Mouse (Mus musculus): Measurements from ENCODE around the gene Ndst4. TPM values are rescaled to one million over a fixed set of nuclear protein-coding genes. Genes with fewer than 3 reads are reported as not detected.

Ndst4 gene
- polyA plus RNA-seq, 1 experiment from 2014 or later, result 6.8 TPM

DNA sequence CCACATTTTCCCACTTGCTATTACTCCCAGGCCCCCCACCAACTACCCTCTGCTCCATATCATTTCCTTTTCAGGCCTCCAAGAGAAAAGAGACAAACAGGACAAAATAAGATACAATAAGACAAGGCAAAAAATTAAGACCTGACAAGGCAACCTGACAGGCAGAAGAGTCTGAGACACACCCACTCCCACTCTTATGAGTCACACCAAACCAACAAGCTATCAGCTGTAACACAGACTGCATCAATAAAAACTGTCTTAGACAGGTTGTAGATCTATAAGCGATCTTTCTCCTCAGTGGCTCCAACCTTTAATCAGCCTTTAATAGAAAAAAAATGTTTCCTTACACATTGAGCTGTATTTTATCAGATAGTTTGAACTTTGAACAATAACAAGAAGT is 280.7 kb downstream of the Ndst4 start:
- H3K4me1 ChIP-seq (ENCODE audit: control insufficient read depth, insufficient read depth, low read length), result no peaks in the 10 kb centered on the region
- H3K9ac ChIP-seq (replicated peaks; ENCODE audit: low read length), result no peak overlapping the region
- H3K27ac ChIP-seq (replicated peaks; ENCODE audit: low read depth, low read length), result no peak overlapping the region
- no peaks in the 10 kb centered on the region for H3K9me3 ChIP-seq (ENCODE audit: control insufficient read depth, low read length)
- no peak overlapping the region for H3K4me3 ChIP-seq (replicated peaks; ENCODE audit: low read depth, low read length)
- H3K4me2 ChIP-seq (ENCODE audit: low read length), result no peak overlapping the region
- DNase-seq (no peak), ATAC-seq (ENCODE audit: low FRiP score, low TSS enrichment) (no peak)
- 89% methylated on average over 1 of the region's 1 CpGs for WGBS
- no peaks in the 10 kb centered on the region for H3K27me3 ChIP-seq (ENCODE audit: control insufficient read depth, insufficient read depth, low read length)
- H3K36me3 ChIP-seq (ENCODE audit: control insufficient read depth, insufficient read depth, low read length), result no peaks in the 10 kb centered on the region

DNA sequence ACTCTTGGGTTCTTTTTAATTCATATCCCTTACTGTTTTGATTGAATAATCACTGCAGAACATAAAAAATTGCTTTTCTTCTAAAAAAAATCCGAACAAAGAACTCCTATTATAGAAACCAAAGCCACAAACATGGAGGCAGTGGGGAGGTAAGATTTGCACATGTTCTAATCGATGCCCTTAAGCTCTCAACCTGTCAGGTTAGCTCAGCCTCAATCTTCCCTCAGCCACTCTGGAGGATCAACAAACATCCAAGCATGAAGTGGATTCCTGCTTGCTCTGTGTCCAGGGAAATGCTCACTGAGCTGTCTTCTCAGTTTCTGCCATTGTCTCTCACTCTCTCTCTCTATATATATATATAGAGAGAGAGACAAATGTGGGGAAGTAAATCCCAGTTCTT is 283.7 kb downstream of the Ndst4 start:
- Histone ChIP-seq H3K4me1 (ENCODE audit: control insufficient read depth, insufficient read depth, low read length) (no peaks in the 10 kb centered on the region), H3K9ac (replicated peaks; ENCODE audit: low read length) (no peak overlapping the region), H3K36me3 (ENCODE audit: control insufficient read depth, insufficient read depth, low read length) (no peaks in the 10 kb centered on the region), H3K9me3 (ENCODE audit: control insufficient read depth, low read length) (no peaks in the 10 kb centered on the region), H3K27ac (replicated peaks; ENCODE audit: low read depth, low read length) (no peak overlapping the region), H3K4me2 (ENCODE audit: low read length) (no peak overlapping the region), H3K4me3 (replicated peaks; ENCODE audit: low read depth, low read length) (no peak overlapping the region), H3K27me3 (ENCODE audit: control insufficient read depth, insufficient read depth, low read length) (no peaks in the 10 kb centered on the region)
- 62% methylated on average over 2 of the region's 2 CpGs for WGBS
- ATAC-seq (ENCODE audit: low FRiP score, low TSS enrichment) (no peak), DNase-seq (no peak)

DNA sequence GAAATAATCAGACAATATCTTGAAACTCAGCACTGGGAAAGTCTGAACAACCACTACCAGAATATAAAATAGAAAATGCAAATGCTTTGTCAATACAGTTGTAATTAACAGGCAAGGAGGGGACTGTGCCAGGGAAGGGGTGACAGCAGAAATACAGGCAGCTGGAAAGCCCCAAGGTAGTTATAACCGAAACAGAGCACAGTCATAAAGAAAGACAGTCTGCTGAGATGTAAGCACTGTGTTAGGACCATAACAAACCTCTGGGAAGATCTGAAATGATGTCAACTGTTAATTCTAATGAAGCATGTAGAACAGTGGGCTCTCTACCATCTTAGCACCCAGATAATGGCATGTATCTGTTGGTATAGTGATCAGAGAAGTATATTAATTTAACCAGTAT is 287.1 kb downstream of the Ndst4 start:
- H3K27me3 ChIP-seq (ENCODE audit: control insufficient read depth, insufficient read depth, low read length), result no peaks in the 10 kb centered on the region
- 77% methylated on average over 1 of the region's 1 CpGs for WGBS
- H3K4me3 ChIP-seq (replicated peaks; ENCODE audit: low read depth, low read length), result no peak overlapping the region
- no peak overlapping the region for H3K27ac ChIP-seq (replicated peaks; ENCODE audit: low read depth, low read length)
- H3K4me2 ChIP-seq (ENCODE audit: low read length), result no peak overlapping the region
- no peaks in the 10 kb centered on the region for H3K9me3 ChIP-seq (ENCODE audit: control insufficient read depth, low read length)
- H3K9ac ChIP-seq (replicated peaks; ENCODE audit: low read length), result no peak overlapping the region
- ATAC-seq (ENCODE audit: low FRiP score, low TSS enrichment), result no peak
- H3K36me3 ChIP-seq (ENCODE audit: control insufficient read depth, insufficient read depth, low read length), result no peaks in the 10 kb centered on the region
- H3K4me1 ChIP-seq (ENCODE audit: control insufficient read depth, insufficient read depth, low read length), result no peaks in the 10 kb centered on the region
- no peak for DNase-seq

DNA sequence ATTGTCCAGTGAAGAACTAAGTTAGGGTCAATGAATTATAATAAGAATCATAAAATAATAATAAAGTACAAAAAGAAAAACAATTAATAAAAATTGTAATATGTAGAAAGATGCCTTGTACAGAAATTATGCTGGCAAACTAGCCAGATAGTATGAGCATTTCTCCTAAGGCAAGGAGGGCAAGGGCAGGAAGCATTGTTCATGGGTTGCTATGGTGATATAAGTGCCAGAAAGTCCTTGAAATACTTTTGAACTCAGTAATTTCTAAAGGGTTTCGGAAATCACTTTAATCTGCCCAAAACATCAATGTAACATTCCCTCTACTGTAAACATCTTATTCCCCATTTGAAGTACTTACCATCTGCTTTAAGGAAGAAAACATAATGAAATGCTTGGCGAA is 319.1 kb downstream of the Ndst4 start:
- Histone ChIP-seq H3K36me3 (ENCODE audit: control insufficient read depth, insufficient read depth, low read length) (no peaks in the 10 kb centered on the region), H3K4me1 (ENCODE audit: control insufficient read depth, insufficient read depth, low read length) (no peaks in the 10 kb centered on the region), H3K4me3 (replicated peaks; ENCODE audit: low read depth, low read length) (no peak overlapping the region), H3K27ac (replicated peaks; ENCODE audit: low read depth, low read length) (no peak overlapping the region), H3K9ac (replicated peaks; ENCODE audit: low read length) (no peak overlapping the region), H3K4me2 (ENCODE audit: low read length) (no peak overlapping the region), H3K27me3 (ENCODE audit: control insufficient read depth, insufficient read depth, low read length) (no peaks in the 10 kb centered on the region), H3K9me3 (ENCODE audit: control insufficient read depth, low read length) (no peaks in the 10 kb centered on the region)
- 66% methylated on average over 2 of the region's 2 CpGs for WGBS
- ATAC-seq (ENCODE audit: low FRiP score, low TSS enrichment) (no peak), DNase-seq (no peak)

DNA sequence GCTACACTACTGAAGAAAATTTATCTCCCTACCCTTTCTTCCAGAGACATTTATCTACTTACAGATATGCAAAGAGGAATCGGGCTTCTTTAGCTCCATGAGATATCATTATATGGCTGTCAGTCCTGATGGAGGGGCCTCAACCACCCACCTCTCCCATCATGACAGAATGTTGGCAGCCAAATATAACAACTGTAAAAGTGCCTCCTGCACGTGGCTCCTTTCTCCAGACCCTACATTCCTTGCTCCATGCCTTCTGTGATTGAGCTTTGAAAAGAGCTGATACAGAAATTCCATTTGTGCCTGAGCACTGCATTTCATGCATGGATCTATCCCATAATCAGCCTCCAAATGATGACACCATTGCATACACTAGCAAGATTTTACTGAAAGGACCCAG is 331.1 kb downstream of the Ndst4 start:
- H3K4me1 ChIP-seq (ENCODE audit: control insufficient read depth, insufficient read depth, low read length), result no peaks in the 10 kb centered on the region
- no peaks in the 10 kb centered on the region for H3K9me3 ChIP-seq (ENCODE audit: control insufficient read depth, low read length)
- WGBS, result 79% methylated on average over 2 of the region's 2 CpGs
- DNase-seq, result no peak
- H3K27me3 ChIP-seq (ENCODE audit: control insufficient read depth, insufficient read depth, low read length), result no peaks in the 10 kb centered on the region
- no peak for ATAC-seq (ENCODE audit: low FRiP score, low TSS enrichment)
- no peak overlapping the region for H3K27ac ChIP-seq (replicated peaks; ENCODE audit: low read depth, low read length)
- no peak overlapping the region for H3K9ac ChIP-seq (replicated peaks; ENCODE audit: low read length)
- H3K36me3 ChIP-seq (ENCODE audit: control insufficient read depth, insufficient read depth, low read length), result no peaks in the 10 kb centered on the region
- H3K4me3 ChIP-seq (replicated peaks; ENCODE audit: low read depth, low read length), result no peak overlapping the region
- H3K4me2 ChIP-seq (ENCODE audit: low read length), result no peak overlapping the region

DNA sequence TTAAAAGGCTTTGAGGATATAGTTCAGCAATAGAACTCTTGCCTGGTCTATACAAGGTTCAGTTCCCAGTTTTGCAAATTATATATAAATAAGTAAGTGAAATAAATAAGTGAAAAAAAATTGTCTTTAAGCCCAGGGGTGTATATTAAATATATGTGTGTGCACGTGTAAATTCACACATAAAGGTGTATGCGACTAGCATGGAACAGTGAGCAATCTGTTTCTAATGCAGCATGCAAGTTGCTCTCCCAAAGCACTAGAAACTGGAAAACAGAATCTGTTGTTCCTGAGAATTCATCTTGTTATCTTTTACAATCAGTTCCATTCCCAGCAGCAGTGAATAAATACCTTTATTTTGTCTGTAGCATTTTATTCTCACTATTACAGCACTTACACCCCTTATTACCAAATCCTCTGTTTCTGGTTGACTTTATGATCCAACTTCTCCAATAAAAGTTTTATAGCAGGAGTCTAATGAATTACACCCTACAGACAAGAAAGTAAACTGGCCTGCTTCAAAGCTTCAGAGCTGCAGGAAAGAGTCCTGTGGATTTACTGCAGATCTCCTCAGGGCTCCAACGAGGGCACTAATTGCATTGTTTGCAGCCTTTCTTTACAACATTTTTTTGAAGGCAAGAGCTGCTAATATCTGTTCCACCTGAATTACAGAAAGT is 340.7 kb downstream of the Ndst4 start:
- Histone ChIP-seq H3K27ac (replicated peaks; ENCODE audit: low read depth, low read length) (no peak overlapping the region), H3K9ac (replicated peaks; ENCODE audit: low read length) (no peak overlapping the region), H3K9me3 (ENCODE audit: control insufficient read depth, low read length) (no peaks in the 10 kb centered on the region), H3K27me3 (ENCODE audit: control insufficient read depth, insufficient read depth, low read length) (no peaks in the 10 kb centered on the region), H3K36me3 (ENCODE audit: control insufficient read depth, insufficient read depth, low read length) (no peaks in the 10 kb centered on the region), H3K4me3 (replicated peaks; ENCODE audit: low read depth, low read length) (no peak overlapping the region), H3K4me1 (ENCODE audit: control insufficient read depth, insufficient read depth, low read length) (no peaks in the 10 kb centered on the region), H3K4me2 (ENCODE audit: low read length) (no peak overlapping the region)
- ATAC-seq (ENCODE audit: low FRiP score, low TSS enrichment) (no peak), DNase-seq (no peak)
- WGBS, result 82% methylated on average over 3 of the region's 3 CpGs

DNA sequence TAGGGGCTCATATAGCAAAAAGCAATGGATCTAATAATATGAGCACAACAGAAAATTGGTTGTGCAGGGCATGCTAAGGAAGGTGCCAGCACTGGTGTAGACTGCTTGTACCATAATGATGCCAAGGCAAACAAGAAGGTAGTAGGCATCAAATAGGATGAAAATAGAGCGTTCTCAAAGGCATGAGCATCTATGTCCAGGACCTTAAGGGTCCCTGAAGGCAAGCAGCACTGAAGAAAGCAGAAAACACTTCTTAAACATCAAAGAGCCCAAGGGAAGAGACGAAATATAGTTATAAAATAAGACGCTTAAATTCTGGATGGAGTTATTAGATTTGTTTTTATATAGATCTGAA is 341.2 kb downstream of the Ndst4 start:
- Histone ChIP-seq H3K27me3 (ENCODE audit: control insufficient read depth, insufficient read depth, low read length) (no peaks in the 10 kb centered on the region), H3K27ac (replicated peaks; ENCODE audit: low read depth, low read length) (no peak overlapping the region), H3K4me2 (ENCODE audit: low read length) (no peak overlapping the region), H3K9ac (replicated peaks; ENCODE audit: low read length) (no peak overlapping the region), H3K9me3 (ENCODE audit: control insufficient read depth, low read length) (no peaks in the 10 kb centered on the region), H3K4me3 (replicated peaks; ENCODE audit: low read depth, low read length) (no peak overlapping the region), H3K36me3 (ENCODE audit: control insufficient read depth, insufficient read depth, low read length) (no peaks in the 10 kb centered on the region), H3K4me1 (ENCODE audit: control insufficient read depth, insufficient read depth, low read length) (no peaks in the 10 kb centered on the region)
- DNase-seq (no peak), ATAC-seq (ENCODE audit: low FRiP score, low TSS enrichment) (no peak)
- WGBS, result 80% methylated on average over 3 of the region's 3 CpGs

DNA sequence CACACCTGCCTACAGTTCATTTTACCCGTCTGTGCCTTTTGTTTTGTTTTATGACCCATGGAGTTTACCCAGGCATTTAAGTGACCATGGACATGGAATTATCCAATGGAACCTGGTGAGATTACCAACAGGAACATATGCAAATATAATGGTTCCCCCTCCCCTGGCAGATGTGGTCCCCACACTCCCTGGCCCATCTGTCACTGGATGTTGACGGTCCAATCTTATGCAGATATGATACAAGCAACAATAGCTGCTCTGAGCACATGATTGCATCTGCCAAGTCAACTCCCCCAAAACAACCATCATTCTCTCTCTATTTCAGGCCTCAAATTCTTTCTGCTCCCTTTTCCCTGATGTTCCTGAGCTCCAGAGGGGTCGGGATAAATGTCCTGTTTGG is 342.5 kb downstream of the Ndst4 start:
- Histone ChIP-seq H3K4me3 (replicated peaks; ENCODE audit: low read depth, low read length) (no peak overlapping the region), H3K4me1 (ENCODE audit: control insufficient read depth, insufficient read depth, low read length) (no peaks in the 10 kb centered on the region), H3K36me3 (ENCODE audit: control insufficient read depth, insufficient read depth, low read length) (no peaks in the 10 kb centered on the region), H3K9me3 (ENCODE audit: control insufficient read depth, low read length) (no peaks in the 10 kb centered on the region), H3K4me2 (ENCODE audit: low read length) (no peak overlapping the region), H3K27ac (replicated peaks; ENCODE audit: low read depth, low read length) (no peak overlapping the region), H3K9ac (replicated peaks; ENCODE audit: low read length) (no peak overlapping the region), H3K27me3 (ENCODE audit: control insufficient read depth, insufficient read depth, low read length) (no peaks in the 10 kb centered on the region)
- ATAC-seq (ENCODE audit: low FRiP score, low TSS enrichment) (no peak; the same call in 1 of the 2 replicates), DNase-seq (no peak)
- WGBS, result 60% methylated on average over 3 of the region's 3 CpGs

DNA sequence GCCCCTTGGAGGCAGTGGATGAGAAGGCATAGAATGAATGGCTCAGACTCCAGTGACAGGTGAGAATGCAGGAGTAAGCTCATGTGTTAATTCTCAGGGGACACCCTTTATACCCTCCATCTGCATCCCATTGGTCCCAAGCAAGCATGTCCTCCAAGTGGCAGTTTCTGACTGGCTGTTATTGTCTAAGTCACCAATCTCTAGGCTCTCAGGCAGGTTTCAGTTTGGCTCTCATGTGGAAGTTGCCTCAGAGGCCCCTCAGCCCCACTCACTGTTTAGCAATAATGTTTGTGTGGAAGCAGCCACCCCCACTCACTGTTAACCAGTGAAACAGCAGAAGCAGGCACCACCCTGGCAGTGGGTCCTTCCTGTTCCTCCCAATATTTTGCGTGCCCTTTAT is 353.0 kb downstream of the Ndst4 start:
- Histone ChIP-seq H3K27me3 (ENCODE audit: control insufficient read depth, insufficient read depth, low read length) (no peaks in the 10 kb centered on the region), H3K4me2 (ENCODE audit: low read length) (no peak overlapping the region), H3K4me3 (replicated peaks; ENCODE audit: low read depth, low read length) (no peak overlapping the region), H3K9me3 (ENCODE audit: control insufficient read depth, low read length) (no peaks in the 10 kb centered on the region), H3K36me3 (ENCODE audit: control insufficient read depth, insufficient read depth, low read length) (no peaks in the 10 kb centered on the region), H3K4me1 (ENCODE audit: control insufficient read depth, insufficient read depth, low read length) (no peaks in the 10 kb centered on the region), H3K27ac (replicated peaks; ENCODE audit: low read depth, low read length) (no peak overlapping the region), H3K9ac (replicated peaks; ENCODE audit: low read length) (no peak overlapping the region)
- DNase-seq (no peak), ATAC-seq (ENCODE audit: low FRiP score, low TSS enrichment) (no peak)
- WGBS, result 90% methylated on average over 1 of the region's 1 CpGs
